Mouse (Mus musculus) megakaryocyte-erythroid progenitor cell, adult 5-6 weeks (primary cell): ENCODE measurements around the gene Prss56. TPM values are rescaled to one million over a fixed set of nuclear protein-coding genes. Genes with fewer than 3 reads are reported as not detected.

Experiments
- ATAC-seq: replicated peaks from 2 replicates; pipeline ENCODE4 v1.8.0; 2016; ENCODE audit warnings: mild to moderate bottlenecking, inconsistent platforms; ENCODE audit not compliant: severe bottlenecking, poor library complexity, low FRiP score, low TSS enrichment
- total RNA-seq, 2 experiments: library from RNA; stranded (forward) in 1 of 2; stranded (reverse) in 1 of 2; fragments of 200-1000, 215-1000 nt in 1 of 2; fragments of >200 nt in 1 of 2; fragmentation: Nextera tagmentation in 1 of 2; gene quantifications; 2 replicates each; pipeline ENCODE4 v1.2.3; 2014 to 2017

The Prss56 gene
- total RNA-seq, 2 experiments from 2014 or later, result not detected

- ATAC-seq, result no peak
Observed at GRCm38 (mm10) chr1:87183998-87184750, 1.1 kb downstream of the Prss56 start.

GRCm38 (mm10) chr1:87184751-87185139, 1.6 kb downstream of the Prss56 start:
- ATAC-seq, result peak; percentile 51

GRCm38 (mm10) chr1:87185526-87185925, 2.4 kb downstream of the Prss56 start:
- ATAC-seq, result no peak

- ATAC-seq, result no peak
Observed at GRCm38 (mm10) chr1:87186261-87187036, 3.3 kb downstream of the Prss56 start.

GRCm38 (mm10) chr1:87187037-87187355, 3.9 kb downstream of the Prss56 start:
- no peak for ATAC-seq

GRCm38 (mm10) chr1:87190429-87190828, 7.3 kb downstream of the Prss56 start, which contains the start of gene Chrnd:
Chrnd (plus strand) TSS chr1:87190607.
- no peak for ATAC-seq

- no peak for ATAC-seq
Observed at GRCm38 (mm10) chr1:87197296-87197695, 14.2 kb downstream of the Prss56 start.

- ATAC-seq, result no peak
Observed at GRCm38 (mm10) chr1:87198119-87199065, 15.3 kb downstream of the Prss56 start.

- ATAC-seq, result no peak
Observed at GRCm38 (mm10) chr1:87200811-87201210, 17.7 kb downstream of the Prss56 start.

GRCm38 (mm10) chr1:87201848-87202247, 18.7 kb downstream of the Prss56 start:
- ATAC-seq, result no peak

- ATAC-seq, result no peak
Observed at GRCm38 (mm10) chr1:87203779-87204178, 20.7 kb downstream of the Prss56 start.

GRCm38 (mm10) chr1:87204465-87204864, 21.4 kb downstream of the Prss56 start, which contains the start of gene Chrng:
Chrng (plus strand) TSS chr1:87204657.
- no peak for ATAC-seq

- ATAC-seq, result no peak
Observed at GRCm38 (mm10) chr1:87205038-87205437, 21.9 kb downstream of the Prss56 start.

- no peak for ATAC-seq
Observed at GRCm38 (mm10) chr1:87205502-87205901, 22.4 kb downstream of the Prss56 start.

- peak; percentile 74 for ATAC-seq
Observed at GRCm38 (mm10) chr1:87206339-87206738, 23.2 kb downstream of the Prss56 start.

- no peak for ATAC-seq
Observed at GRCm38 (mm10) chr1:87211431-87211830, 28.3 kb downstream of the Prss56 start.

GRCm38 (mm10) chr1:87213735-87214704, 30.9 kb downstream of the Prss56 start, which contains the start of gene Eif4e2:
Eif4e2 (plus strand) TSS chr1:87213914.
- ATAC-seq, result peak; percentile 91

- ATAC-seq, result no peak
Observed at GRCm38 (mm10) chr1:87214748-87215147, 31.6 kb downstream of the Prss56 start.
